Mouse (Mus musculus): ENCODE results near the gene Dab1.

The Dab1 gene

GRCm38 (mm10) chr4:104113209-104114005, 494.2 kb downstream of the Dab1 start:
- DNase-seq (ENCODE audit: low spot score in 2 of 2), result peak in 1 of 2 experiments; percentile 9

DNA sequence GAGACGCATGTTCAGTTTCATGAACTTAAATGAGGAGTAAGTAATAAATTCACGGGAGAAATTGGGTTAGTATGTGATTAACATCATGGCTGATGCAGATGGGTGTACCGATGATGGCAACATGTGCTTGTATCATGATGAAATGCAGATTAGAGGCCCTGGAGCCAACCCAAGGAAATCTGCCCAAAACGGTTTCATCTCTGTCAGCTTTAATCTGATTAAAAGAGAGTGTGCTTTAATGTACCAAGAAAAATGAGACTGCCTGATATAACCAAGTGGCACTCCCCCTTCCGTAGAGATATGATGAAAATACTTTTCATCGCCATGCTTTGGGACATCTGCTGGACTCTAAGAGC, 494.8 kb downstream of the Dab1 start:
- no peak for DNase-seq (ENCODE audit: low spot score in 2 of 2)

DNA sequence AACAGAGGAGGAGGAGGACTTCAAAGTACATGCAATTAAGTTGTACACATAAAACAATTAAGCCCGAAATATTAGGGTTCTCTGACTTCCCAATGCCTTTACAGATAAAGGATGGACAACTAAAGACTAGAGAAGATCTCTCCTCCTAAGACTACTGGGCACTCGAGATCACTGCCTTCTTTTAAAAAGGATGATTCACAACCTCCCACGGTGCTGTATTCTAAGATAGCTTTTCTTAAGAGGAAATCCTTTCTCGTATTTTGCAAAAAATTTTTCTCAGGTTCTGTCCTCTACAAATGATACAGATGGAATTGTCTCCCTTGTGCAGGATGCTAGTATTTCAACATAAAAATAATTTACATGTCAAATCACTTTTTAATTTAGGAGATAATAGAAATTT, 500.9 kb downstream of the Dab1 start:
- DNase-seq (ENCODE audit: low spot score in 2 of 2), result no peak

DNA sequence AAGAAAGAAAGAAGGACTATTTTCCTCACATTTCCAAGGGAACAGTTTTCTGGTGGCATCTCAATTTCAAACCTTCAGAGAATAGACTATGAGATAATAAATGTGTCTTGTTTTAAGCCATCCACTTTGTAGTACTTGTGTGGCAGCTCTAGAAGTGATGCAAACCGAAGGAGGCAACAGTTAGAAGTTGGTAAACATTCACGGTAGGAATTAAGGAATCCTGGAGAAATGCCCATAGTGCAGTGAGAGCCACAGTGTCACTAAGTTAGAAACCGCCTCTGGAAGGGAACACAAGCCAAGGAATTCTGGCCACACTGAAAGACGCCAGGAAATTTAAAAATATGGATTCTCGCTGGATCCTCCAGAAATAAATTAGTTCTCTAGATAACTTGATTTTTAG, 502.8 kb downstream of the Dab1 start:
- DNase-seq (ENCODE audit: low spot score in 2 of 2), result no peak

DNA sequence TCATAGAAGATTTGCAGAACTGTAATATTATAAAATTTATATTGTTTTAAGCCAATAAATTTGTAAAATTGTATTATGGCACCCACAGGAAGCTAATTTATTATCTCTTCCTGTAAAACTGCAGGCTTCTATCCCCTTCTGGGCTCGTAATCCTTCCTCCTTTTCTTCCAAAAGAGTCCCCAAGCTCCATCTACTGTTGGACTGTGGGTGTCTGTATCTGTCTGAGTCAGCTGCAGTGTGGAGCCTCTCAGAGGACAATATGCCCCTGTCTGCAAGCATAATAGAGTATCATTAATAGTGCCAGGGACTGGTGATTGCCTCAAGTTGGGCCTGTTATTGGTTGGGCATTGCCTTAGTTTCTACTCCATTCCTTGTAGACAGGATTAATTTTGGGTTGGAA, 503.2 kb downstream of the Dab1 start:
- DNase-seq (ENCODE audit: low spot score in 2 of 2), result no peak

- DNase-seq (ENCODE audit: low spot score in 2 of 2), result no peak
Observed at GRCm38 (mm10) chr4:104153637-104154036, 534.5 kb downstream of the Dab1 start.

GRCm38 (mm10) chr4:104178067-104178466, 558.9 kb downstream of the Dab1 start:
- DNase-seq (ENCODE audit: low spot score in 2 of 2), result no peak

- DNase-seq (ENCODE audit: low spot score in 2 of 2), result no peak
Observed at GRCm38 (mm10) chr4:104186311-104186710, 567.2 kb downstream of the Dab1 start.

DNA sequence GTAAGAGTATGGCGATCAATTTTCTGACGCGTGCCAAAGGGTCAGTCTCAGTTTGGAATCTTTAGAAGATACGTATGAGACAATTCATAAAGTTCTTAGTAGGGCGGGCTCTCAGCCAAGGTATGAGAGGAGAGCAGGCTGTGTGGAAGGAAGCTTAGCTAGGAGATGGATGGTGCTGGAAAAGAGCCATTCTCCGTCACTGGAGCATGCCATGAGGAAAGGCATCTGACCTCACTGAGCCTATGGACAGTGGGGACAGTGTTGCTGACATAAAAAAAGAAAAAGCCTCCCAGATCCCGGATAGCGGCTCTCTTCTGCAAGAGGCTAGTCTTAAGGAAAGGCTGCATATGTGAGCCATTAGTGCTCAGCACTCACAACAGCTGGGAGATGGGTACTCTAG, 579.5 kb downstream of the Dab1 start:
- DNase-seq (ENCODE audit: low spot score in 2 of 2), result no peak

DNA sequence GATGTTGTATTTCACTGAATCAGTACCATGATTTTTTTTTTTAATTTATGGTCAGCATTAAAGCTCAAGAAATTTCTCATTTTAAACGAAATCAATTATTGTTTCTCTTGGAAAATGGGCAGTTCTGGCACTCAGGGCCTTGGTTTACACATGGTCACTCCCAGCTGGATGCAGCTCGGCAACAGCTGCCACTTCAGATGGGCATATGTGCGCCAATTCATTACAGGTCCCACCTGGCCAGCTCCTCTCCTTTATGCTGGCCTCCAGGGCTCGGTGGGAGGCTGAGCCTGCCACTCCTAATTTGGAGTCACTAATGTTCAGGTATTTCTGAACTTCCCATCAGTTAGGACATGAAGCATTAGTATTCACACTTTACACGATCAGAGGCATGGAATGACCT, 582.5 kb downstream of the Dab1 start:
- DNase-seq (ENCODE audit: low spot score in 2 of 2), result no peak

DNA sequence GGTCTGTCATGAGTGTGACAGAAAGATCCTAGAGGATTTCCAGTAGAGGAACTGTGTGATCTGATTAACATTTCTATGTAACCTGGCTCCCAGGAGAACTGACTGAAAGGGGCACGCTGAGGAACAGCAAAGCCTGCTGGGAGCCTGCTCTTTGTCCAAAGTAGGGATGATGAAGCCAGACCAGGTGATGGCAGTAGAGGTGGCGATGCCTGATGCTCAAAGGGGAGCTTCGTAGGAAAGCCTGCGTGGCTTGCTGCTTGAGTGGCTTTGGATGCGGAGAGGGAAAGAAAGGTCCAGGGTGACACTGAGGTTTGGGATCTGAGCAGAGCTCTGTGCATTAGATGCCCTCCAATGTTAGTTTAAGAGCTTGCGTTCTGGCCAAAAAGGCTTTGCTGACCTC, 584.9 kb downstream of the Dab1 start:
- no peak for DNase-seq (ENCODE audit: low spot score in 2 of 2)

- DNase-seq (ENCODE audit: low spot score in 2 of 2), result no peak
Observed at GRCm38 (mm10) chr4:104206639-104207038, 587.5 kb downstream of the Dab1 start.

GRCm38 (mm10) chr4:104209081-104209480, 589.9 kb downstream of the Dab1 start:
- no peak for DNase-seq (ENCODE audit: low spot score in 2 of 2)

DNA sequence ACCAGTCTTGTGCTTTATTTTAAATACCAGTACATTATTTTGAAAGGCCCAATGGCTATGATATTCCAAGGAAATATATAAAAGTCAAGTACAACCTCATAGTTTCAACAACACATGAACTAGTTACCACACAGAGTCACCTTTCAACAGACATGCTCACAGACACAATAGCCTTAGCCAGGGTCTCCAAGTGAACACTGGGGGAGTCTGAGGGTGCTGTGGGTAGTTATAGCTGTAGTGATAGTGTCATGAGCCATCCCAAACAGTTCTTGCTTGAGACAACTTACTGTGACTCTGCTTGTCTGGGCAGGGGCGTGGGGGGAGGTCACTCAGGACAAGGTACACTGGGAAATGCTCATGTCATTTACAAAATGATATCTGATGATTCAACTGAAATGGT, 591.6 kb downstream of the Dab1 start:
- no peak for DNase-seq (ENCODE audit: low spot score in 2 of 2)

GRCm38 (mm10) chr4:104211531-104212455, 592.6 kb downstream of the Dab1 start:
- DNase-seq (ENCODE audit: low spot score in 2 of 2), result no peak

DNA sequence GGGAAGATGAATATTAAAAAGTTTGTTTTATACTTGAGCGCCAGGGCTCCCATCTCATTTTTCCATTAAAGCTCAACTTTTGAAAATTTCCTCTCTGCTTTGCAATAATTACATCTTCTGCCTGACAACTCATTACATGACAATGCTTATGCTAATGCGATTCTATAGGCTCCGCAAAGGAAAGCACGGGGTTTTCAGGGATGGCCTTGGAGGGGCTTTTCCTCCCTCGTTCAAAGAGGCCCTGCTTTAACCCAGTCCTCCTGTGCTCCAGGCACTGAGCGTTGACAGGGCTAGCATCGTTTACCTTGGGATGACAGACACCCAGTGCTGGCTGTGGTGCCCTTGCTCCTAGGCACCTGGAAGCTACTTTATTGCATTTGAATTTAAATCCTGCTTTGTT, 595.6 kb downstream of the Dab1 start:
- DNase-seq (ENCODE audit: low spot score in 2 of 2), result no peak

DNA sequence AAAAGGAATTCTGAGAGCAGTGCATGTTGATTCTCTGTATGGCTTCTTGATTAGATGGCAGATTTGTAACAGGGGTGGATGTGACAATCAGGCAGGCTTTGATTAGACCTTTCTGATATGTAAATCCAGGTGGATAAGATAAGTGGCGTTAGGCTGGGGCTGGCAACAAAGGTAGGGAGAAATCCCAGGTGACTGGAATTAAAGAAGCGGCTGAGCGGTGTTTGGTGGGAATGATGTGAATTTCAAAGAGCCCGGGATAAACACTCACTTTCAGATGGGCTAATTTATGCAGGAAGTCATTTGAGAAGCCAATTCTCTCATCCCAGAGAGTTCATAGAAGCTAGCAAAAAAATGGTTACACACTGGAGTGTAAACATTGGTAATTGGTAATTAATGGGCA, 598.2 kb downstream of the Dab1 start:
- no peak for DNase-seq (ENCODE audit: low spot score in 2 of 2)

DNA sequence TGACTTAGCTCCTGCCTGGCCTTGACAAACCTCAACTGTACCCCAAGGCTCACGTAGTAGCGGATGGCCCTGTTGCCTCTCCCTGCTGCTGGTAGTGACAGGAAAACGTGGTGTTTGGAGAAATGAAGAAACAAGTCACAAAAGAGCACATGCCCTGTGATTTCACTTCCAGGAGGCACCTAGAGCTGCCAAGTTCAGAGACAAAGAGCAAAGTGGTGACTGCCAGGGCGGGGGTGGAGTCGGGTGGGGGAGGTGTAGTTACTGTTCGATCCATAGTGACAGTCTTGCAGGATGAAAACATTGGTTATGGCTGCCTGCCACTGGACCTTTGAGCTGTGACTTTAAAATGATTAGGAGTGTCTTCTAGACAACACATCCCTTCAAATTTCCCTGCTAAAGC, 599.6 kb downstream of the Dab1 start:
- no peak for DNase-seq (ENCODE audit: low spot score in 2 of 2)

DNA sequence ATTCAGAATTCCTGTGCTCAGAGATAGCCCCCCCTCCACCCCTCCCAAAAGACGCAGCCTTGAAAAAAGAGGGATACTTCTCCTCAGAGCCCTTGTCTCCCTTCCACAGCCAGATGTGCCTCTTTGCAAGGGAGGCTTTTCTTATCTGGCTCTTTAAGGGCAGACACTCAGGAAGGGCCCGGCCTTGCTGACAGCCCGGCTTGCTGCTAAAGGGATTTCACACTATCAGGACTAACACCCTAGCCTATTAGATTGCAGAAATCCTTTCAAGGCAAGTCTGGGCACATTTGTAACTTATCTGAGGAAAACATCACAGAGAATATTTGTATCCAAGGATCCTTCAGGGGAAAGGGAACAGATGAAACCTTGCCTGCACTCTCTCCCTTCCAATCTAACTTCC, 600.9 kb downstream of the Dab1 start:
- DNase-seq (ENCODE audit: low spot score in 2 of 2), result no peak

- DNase-seq (ENCODE audit: low spot score in 2 of 2), result no peak
Observed at GRCm38 (mm10) chr4:104229296-104229695, 610.1 kb downstream of the Dab1 start.

GRCm38 (mm10) chr4:104246506-104246905, 627.3 kb downstream of the Dab1 start:
- DNase-seq (ENCODE audit: low spot score in 2 of 2), result no peak

DNA sequence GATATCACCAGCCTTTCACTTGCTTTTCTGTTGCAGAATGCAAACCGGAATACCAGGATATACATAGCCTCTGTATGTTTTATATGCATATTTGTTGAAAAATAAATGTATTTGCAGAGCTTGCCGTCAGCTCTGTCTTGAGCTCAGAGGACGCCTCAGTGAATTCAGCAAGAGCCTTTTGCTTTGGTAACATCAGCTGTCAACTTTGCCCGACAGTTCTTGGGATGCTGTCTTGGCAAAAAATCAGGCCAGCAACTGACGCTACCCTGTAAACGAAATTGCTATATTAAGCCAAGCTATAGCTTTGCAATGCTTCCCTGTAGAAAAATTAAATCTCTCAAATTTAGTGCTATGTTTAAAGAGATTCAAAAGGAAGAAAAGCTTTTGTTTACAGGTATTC, 630.3 kb downstream of the Dab1 start:
- DNase-seq (ENCODE audit: low spot score in 2 of 2), result no peak

DNA sequence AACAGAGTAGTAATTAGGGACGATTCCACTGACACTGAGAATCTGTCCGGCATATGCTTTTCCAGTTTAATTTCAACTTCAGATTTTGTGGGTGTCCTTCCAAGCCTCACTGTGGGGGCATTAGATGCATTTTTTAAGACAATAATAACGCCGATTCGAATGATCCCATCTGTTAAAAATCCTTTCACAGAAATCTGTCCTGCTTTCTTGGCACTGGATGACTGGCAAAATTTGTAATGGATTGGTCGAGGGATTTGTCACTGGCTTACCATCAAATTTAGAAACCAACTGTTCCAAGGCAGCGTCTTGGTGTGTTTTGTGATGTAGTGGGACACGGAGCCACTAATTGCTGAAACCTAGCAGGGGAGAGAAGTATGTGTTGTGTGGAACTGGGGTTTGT, 638.6 kb downstream of the Dab1 start:
- DNase-seq (ENCODE audit: low spot score in 2 of 2), result no peak
